Mouse (Mus musculus) kidney, adult 9 months (tissue): ENCODE measurements around the gene Mrps31.

Source experiments
- DNase-seq: peaks from one replicate; pipeline ENCODE4 v3.0.0; 2022

The Mrps31 gene

GRCm38 (mm10) chr8:22411282-22411702 lies at the start of gene Mrps31:
Gene Mrps31, plus strand, starts transcription at chr8:22411361.
- DNase-seq: peak; percentile 90

- DNase-seq: peak; percentile 52
Measured at GRCm38 (mm10) chr8:22376311-22376710, 34.9 kb upstream of the Mrps31 start.

DNA sequence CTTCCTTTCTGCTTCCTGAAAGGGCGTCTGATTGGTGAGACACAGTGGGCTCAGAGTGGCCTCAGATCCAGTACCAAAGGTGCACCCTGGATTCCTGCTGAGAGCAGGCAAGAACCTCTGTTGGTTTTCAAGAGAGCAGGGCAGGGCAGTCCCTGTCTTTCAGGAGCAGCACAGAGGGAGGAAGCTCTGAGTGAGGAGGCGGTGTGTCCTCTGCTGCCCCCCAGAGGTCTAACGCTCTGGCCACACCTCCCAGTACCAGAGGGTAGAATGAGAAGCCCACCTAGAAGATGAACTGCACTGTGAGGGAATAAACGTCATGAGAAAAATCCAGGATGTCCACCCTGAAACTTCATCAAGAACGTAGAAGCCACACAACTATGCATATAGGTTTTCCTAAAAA lies 34.3 kb upstream of the Mrps31 start:
- peak; percentile 52 for DNase-seq

- DNase-seq: no peak
Measured at GRCm38 (mm10) chr8:22380934-22381333, 30.2 kb upstream of the Mrps31 start.

- DNase-seq: no peak
Measured at GRCm38 (mm10) chr8:22382824-22383595, 28.2 kb upstream of the Mrps31 start.

- no peak for DNase-seq
Measured at GRCm38 (mm10) chr8:22385158-22385557, 26.0 kb upstream of the Mrps31 start.

- DNase-seq: peak; percentile 69
Measured at GRCm38 (mm10) chr8:22389874-22390273, 21.3 kb upstream of the Mrps31 start.

DNA sequence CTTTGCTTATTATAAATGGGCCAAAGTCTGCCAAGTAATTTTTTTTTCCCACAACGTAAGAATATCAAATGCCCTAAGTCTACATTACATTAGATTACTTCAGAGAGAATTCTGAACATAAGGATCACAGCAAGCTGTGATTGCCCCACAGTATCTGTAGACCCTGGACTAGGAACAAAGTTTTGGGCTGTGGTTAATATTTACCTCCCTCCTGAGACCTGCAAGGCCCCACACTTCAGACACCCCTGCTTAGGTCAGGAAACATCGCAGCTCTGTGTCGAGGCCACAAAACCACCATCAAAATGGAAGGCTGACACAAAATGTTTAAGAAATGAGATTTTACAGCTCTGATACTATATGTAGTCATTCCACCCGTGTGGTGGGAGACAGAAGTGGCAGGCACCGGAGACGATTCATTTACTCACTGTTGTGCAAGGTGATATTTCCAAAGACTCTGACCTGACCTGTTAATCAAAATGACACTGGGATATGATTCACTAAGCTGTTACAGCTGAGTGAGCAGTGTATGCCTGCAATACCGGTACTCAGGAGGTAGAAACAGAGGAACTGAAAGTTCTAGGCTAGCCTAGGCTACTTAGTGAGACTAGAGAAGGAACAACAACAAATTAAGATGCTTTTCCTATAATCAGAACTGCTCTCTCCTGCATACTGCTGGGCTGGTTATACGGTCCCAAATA lies 20.2 kb upstream of the Mrps31 start:
- DNase-seq: peak; percentile 89

DNA sequence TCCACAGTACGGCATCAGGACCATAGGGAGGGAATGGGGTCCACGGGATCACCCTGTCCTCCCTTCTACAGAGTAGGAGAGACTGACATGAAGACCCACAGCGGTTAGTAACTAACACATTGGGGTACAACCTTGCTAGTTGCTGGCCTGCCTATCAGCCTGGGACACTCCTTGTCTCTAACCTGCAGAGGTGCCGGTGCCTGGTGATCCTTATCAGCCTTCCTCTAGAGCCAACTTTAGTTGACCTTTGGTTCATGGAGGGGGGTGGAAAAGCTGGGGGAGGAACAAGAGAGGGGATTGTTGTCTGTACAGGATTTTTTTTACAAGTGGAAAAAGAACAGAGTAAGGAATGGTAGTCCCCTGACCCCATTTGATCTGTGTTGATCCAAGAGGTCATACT lies 16.7 kb upstream of the Mrps31 start:
- peak; percentile 86 for DNase-seq

GRCm38 (mm10) chr8:22395256-22395655 lies 15.9 kb upstream of the Mrps31 start:
- no peak for DNase-seq

DNA sequence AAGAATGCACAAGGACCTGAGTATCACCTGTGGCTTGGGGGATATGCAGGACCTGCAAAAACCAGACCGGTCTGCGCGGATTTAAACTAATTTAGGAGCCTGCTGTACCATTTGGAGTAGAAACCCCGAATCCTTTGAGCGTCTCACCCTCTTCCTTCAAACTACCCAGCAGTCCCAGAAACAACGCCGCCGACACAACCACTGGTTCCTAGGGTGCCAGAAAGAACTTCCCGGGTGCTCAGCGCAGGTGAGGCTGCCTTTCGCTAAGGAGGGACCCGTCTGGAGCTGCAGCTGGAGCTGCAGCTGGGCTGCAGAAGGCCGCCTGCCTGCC lies 13.4 kb upstream of the Mrps31 start:
- DNase-seq: no peak

GRCm38 (mm10) chr8:22398142-22398951 lies 12.8 kb upstream of the Mrps31 start, which contains the start of gene Slc25a15:
Gene Slc25a15, minus strand, starts transcription at chr8:22398597.
- DNase-seq: peak; percentile 90

- peak; percentile 43 for DNase-seq
Measured at GRCm38 (mm10) chr8:22399285-22399880, 11.8 kb upstream of the Mrps31 start.

GRCm38 (mm10) chr8:22400593-22400992 lies 10.6 kb upstream of the Mrps31 start:
- no peak for DNase-seq

DNA sequence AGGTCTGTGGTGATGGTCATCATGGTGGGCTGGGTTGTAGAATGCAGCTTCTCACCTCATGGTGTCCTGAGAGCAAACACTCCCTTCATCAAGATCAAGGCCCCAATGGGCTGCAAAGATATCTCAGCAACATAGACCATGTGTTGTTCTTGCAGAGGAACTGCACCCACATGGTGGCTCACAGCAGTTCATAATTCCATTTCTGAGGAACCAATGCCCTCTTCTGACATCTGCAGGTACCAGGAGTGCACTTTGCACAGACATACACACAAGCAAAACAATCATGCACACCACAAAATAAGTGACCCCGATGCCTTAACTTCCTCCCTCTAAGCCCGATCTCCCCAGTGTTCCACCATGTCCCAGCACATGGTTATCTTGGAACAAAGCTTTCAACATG lies 7.9 kb upstream of the Mrps31 start:
- DNase-seq: no peak

- DNase-seq: no peak
Measured at GRCm38 (mm10) chr8:22405733-22406132, 5.4 kb upstream of the Mrps31 start.

DNA sequence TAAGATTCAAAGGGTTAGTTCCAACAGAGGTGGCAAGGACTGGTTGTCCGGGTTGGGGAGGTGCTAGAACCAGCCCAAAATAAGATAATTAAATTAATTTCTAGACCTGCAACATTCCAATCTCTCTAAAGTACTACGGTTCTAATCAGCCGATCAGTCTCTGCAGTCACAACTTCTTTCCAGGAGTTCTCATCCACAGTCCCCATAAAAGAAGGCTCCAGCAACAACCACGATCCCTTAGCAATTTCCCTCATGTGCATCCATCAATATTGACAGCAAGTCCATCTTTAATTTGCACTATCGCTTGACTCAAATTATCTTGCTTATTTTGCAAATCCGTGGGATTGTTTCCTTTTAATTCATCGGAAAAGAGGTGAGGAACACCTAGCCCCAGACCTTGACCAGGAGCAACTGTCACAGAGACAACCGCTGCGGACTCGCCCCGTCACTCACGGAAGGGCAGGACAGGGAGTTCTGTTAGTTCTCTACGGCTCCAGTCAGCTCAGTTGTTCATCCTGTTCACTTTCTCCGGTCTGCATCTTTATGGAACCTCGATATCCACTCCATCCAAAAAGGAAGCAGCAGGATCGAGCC lies 376 bp upstream of the Mrps31 start:
- DNase-seq: no peak

DNA sequence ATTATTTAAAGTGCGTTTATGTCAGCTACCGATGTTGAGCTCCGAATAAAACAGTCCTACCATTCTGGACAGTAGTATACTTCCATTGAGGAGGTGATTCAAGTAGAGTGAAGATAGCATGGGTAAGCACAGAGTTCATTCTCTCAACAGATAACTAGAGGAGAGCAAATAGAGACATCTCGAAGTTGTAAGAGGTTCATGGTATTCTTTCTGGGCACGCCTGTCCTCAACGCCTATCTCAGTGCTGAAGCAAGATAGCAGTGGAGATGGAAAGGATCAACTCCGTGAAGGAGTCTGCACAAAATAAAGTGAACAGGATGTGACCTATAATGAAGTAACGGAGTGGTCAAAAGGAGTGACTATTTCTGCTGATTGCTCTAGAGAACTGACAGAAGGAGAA lies 810 bp downstream of the Mrps31 start:
- DNase-seq: no peak
